Mouse (Mus musculus) neural tube, embryonic 11.5 days (tissue): ENCODE measurements around the gene Arhgap35. TPM values are rescaled to one million over a fixed set of nuclear protein-coding genes. Genes with fewer than 3 reads are reported as not detected.
A peak's percentile ranks its signal among the peaks of the same experiment; 100 is the strongest.

ENCODE experiments used
- ATAC-seq: fragments of 200-750 bp; cut with Nextera tagmentation; 2 replicates; pipeline ENCODE4 v1.8.0; 2017; ENCODE audit warnings: moderate number of reproducible peaks, mild to moderate bottlenecking, moderate TSS enrichment, moderate library complexity; ENCODE audit not compliant: insufficient read depth, low FRiP score, low TSS enrichment
- DNase-seq: peaks from one replicate; pipeline ENCODE4 v3.0.0-alpha.2; 2015; ENCODE audit warnings: low spot score
- H3K27ac ChIP-seq: fragments of 300-500 bp; sonication (generic); 2 replicates; pipeline ENCODE4 v1.5.1; 2014; ENCODE audit warnings: low read depth, mild to moderate bottlenecking, low read length
- H3K27me3 ChIP-seq: fragments of 300-500 bp; sonication (generic); 2 replicates; pipeline ENCODE4 v1.6.1; 2014; ENCODE audit warnings: mild to moderate bottlenecking, low read length, mixed read lengths; ENCODE audit not compliant: control insufficient read depth, insufficient read depth
- H3K36me3 ChIP-seq: fragments of 300-500 bp; sonication (generic); 2 replicates; pipeline ENCODE4 v1.6.1; 2014; ENCODE audit warnings: mild to moderate bottlenecking, low read length, moderate library complexity, mixed read lengths; ENCODE audit not compliant: control insufficient read depth, insufficient read depth
- H3K4me1 ChIP-seq: fragments of 300-500 bp; sonication (generic); 2 replicates; pipeline ENCODE4 v1.6.1; 2014; ENCODE audit warnings: low read length, mixed read lengths; ENCODE audit not compliant: control insufficient read depth, insufficient read depth
- H3K4me2 ChIP-seq: fragments of 300-500 bp; sonication (generic); 2 replicates; pipeline ENCODE4 v1.6.1; 2014; ENCODE audit warnings: low read depth, mild to moderate bottlenecking, moderate library complexity
- H3K4me3 ChIP-seq: fragments of 300-500 bp; sonication (generic); 2 replicates; pipeline ENCODE4 v1.5.1; 2014; ENCODE audit warnings: low read depth, low read length
- H3K9ac ChIP-seq: fragments of 300-500 bp; sonication (generic); 2 replicates; pipeline ENCODE4 v1.6.1; 2014; ENCODE audit warnings: mild to moderate bottlenecking, low read length
- H3K9me3 ChIP-seq: fragments of 300-500 bp; sonication (generic); 2 replicates; pipeline ENCODE4 v1.6.1; 2016; ENCODE audit warnings: low read length; ENCODE audit not compliant: control insufficient read depth
- WGBS: fragments of 180-500 bp; shearing (Covaris S2); extraction: QIAGEN DNeasy Blood & Tissue Kit; methylation state at CpG from one replicate; pipeline ENCODE4 v1.1.7; 2014; 5-methylcytosine and 5-hydroxymethylcytosine counted together
- polyA plus RNA-seq: library from polyadenylated mRNA; unstranded; fragments of >200 nt; fragmentation: Nextera tagmentation; extraction: Ambion mirVana; gene quantifications from 2 replicates; pipeline ENCODE4 v1.2.1, GENCODE M21; 2014

Arhgap35 gene
- polyA plus RNA-seq, 1 experiment from 2014 or later: 41.7 TPM

DNA sequence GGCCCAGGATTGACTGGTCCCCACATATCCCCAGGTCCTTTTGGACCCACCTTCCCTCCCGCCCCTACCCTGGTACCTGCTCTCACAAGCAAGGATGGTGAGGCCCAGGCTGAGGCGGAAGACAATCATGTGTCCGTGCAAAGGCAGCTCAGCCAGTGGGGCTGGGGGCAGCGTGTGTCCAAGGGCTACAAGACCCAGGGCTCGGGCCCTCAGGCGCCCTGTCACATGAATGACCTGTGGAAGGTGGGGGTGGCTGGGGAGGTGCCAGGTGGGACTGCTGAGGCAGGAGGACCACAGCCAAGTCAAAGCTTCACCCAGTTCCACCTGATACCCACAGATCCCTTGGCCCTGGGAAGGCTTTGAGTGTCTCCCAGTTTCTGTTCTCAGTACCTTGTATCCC lies 153.1 kb downstream of the Arhgap35 start:
- no peak overlapping the region for H3K27ac ChIP-seq
- no peaks in the 10 kb centered on the region for H3K9me3 ChIP-seq
- WGBS: 74% methylated on average over 6 of the region's 6 CpGs
- no peaks in the 10 kb centered on the region for H3K27me3 ChIP-seq
- DNase-seq (no peak), ATAC-seq (no peak)
- no peak overlapping the region for H3K4me3 ChIP-seq
- H3K4me1 ChIP-seq: no peaks in the 10 kb centered on the region
- H3K4me2 ChIP-seq: no peak overlapping the region
- H3K36me3 ChIP-seq: no peaks in the 10 kb centered on the region
- no peak overlapping the region for H3K9ac ChIP-seq

DNA sequence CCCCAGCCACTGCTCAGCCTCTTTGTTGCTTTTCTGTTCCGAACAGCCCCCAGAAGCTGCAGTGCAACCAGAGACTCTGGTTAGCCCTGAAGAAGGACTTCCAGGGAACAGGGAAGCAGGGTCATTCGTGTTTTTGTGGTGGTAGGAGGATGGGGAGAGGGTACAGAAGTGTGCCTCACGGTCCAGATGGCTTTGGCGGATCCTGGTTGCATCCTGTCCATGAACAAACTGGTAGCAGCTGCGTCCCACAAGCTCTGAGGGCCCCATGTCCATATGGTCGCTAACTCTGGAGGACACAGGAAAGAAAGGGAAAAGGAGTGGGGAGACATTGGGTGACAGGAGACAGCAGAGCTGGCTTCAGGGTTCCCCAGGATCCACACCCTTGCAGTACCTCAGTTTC lies 153.6 kb downstream of the Arhgap35 start:
- H3K36me3 ChIP-seq: no peaks in the 10 kb centered on the region
- no peak for DNase-seq
- no peaks in the 10 kb centered on the region for H3K9me3 ChIP-seq
- H3K4me3 ChIP-seq: no peak overlapping the region
- 59% methylated on average over 6 of the region's 6 CpGs for WGBS
- no peaks in the 10 kb centered on the region for H3K4me1 ChIP-seq
- no peak overlapping the region for H3K9ac ChIP-seq
- no peak overlapping the region for H3K4me2 ChIP-seq
- no peak for ATAC-seq
- H3K27ac ChIP-seq: no peak overlapping the region
- H3K27me3 ChIP-seq: no peaks in the 10 kb centered on the region

DNA sequence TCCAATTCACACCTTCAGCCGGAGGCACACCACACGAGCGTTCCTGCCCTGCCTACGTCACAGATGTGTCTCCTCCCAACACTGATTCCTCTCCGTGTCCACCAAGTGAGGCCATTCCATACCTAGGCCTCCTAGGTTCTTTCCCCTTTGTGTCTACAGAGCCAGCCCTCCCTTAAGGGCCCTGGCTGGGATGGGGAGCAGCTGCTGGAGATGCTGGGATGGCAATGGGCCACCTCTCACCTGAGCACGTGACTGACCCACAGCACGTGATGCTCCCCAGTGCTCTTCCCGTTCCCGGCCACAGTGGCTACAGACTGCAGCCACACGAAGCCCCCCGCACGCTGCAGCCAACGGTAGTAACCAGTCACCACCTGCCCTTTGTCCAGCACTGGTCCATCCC lies 154.2 kb downstream of the Arhgap35 start:
- Histone ChIP-seq H3K9ac (no peak overlapping the region), H3K27me3 (no peaks in the 10 kb centered on the region), H3K4me1 (no peaks in the 10 kb centered on the region), H3K4me3 (no peak overlapping the region), H3K4me2 (no peak overlapping the region), H3K9me3 (no peaks in the 10 kb centered on the region), H3K36me3 (no peaks in the 10 kb centered on the region; the same call in 1 of the 2 replicates), H3K27ac (no peak overlapping the region)
- no peak for DNase-seq
- 75% methylated on average over 13 of the region's 13 CpGs for WGBS
- no peak for ATAC-seq

DNA sequence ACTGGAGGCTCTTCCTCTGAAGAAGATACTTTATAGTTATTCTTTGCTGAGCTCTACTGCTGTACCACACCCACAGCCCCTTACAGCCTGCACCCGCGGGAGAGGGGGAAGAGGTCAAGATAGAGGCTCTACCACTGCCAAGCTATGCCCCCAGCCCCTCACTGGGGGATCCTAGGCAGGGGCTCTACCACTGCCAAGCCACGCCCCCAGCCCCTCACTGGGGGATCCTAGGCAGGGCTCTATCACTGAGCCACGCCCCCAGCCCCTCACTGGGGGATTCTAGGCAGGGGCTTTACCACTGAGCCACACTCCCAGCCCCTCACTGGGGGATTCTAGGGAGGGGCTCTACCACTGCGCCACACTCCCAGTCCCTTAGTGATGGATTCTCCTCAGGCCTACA lies 158.5 kb downstream of the Arhgap35 start:
- Histone ChIP-seq H3K9ac (no peak overlapping the region), H3K4me3 (no peak overlapping the region), H3K4me1 (no peaks in the 10 kb centered on the region), H3K27me3 (no peaks in the 10 kb centered on the region), H3K36me3 (peaks cover 2% of the 10 kb centered on the region; the same call in 1 of the 2 replicates), H3K27ac (no peak overlapping the region), H3K9me3 (no peaks in the 10 kb centered on the region), H3K4me2 (no peak overlapping the region)
- WGBS: 82% methylated on average over 5 of the region's 5 CpGs
- DNase-seq: no peak
- ATAC-seq: no peak

DNA sequence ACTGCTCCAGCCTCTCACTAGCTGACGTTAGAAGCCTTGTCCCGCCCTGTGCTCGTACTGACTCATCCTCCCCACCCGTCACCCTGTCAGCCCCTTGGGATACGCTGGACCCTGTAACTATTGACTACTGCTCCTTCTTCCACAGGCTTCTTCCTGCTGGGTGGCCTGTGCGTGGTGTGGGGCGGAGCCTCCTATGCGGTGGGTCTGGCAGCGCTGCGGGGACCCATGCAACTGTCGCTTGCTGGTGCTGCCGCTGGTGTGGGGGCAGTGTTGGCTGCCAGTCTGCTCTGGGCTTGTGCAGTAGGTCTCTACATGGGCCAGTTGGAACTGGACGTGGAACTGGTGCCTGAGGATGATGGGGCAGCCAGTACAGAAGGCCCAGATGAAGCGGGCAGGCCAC lies 159.8 kb downstream of the Arhgap35 start:
- no peak for DNase-seq
- Histone ChIP-seq H3K9ac (no peak overlapping the region), H3K4me2 (no peak overlapping the region), H3K4me1 (no peaks in the 10 kb centered on the region), H3K27me3 (no peaks in the 10 kb centered on the region), H3K36me3 (peaks cover 2% of the 10 kb centered on the region; the same call in 1 of the 2 replicates), H3K4me3 (no peak overlapping the region), H3K27ac (no peak overlapping the region), H3K9me3 (no peaks in the 10 kb centered on the region)
- 92% methylated on average over 14 of the region's 14 CpGs for WGBS
- ATAC-seq: no peak

DNA sequence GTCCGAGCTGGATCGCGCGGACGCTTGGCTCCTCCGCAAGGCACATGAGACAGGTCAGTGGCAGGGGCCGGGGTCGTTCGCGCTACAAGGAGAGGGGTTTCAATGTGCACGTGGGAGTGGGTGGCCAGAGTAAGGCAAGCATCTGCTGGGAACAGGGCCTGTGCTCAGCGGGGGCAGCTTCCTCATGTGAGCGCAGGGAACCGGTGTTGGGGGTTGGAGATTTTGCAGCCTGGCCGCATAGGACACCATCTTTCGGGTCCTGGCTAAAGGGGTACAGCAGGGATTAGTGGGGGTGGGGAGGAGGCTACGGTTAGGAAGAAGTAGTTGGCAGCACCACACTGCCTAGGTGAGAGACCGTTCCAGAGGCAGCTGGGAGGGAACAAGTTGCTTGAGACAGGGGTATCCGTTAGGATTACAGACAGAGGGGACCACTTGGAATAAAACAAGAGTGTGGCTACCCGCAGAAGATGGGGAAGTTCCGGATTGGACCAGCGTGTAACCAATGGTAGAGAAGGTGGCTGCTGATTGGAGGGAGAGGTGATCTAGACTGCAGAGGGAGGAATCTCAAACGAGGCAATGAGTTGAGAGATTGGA lies 161.6 kb downstream of the Arhgap35 start:
- DNase-seq (peak; percentile 75), ATAC-seq (peak; percentile 82)
- peak overlapping the region; percentile 94 for H3K4me2 ChIP-seq
- H3K36me3 ChIP-seq: peaks cover 2% of the 10 kb centered on the region; the same call in 1 of the 2 replicates
- peak overlapping the region; percentile 76 for H3K4me3 ChIP-seq
- H3K9ac ChIP-seq: peak overlapping the region; percentile 75
- no peaks in the 10 kb centered on the region for H3K4me1 ChIP-seq
- H3K9me3 ChIP-seq: no peaks in the 10 kb centered on the region
- H3K27ac ChIP-seq: 0 out of 2 replicates have a peak overlapping the region, but pooled peaks have one; percentile 27
- no peaks in the 10 kb centered on the region for H3K27me3 ChIP-seq
- 0% methylated on average over 23 of the region's 23 CpGs for WGBS

DNA sequence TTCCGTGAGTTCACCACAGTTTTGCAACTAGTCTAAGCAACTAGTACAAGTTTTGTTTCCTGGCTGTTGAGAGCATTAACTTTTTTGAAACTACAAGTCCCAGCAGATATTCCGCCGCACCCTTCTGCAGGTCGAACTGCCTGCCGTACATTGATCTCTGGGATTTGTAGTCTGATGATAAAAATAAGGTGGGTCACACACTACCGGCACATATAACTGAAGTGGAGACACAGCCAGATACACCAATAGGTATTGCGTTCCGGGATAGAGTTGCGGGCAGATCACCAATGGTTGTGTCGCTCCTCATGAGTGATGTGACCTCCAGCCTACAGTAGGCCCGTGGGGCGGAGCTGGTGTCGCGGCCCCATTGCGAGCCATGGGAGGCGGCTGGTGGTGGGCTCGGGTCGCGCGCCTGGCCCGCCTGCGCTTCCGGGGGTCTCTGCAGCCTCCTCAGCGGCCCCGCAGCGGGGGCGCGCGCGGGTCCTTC lies 162.2 kb downstream of the Arhgap35 start, which contains the start of gene Tmem160:
Tmem160 (plus strand) TSS at position 193 of the 487 bp plus-strand sequence.
- H3K9ac ChIP-seq: peak within 1 kb of the TSS; percentile 75
- ATAC-seq: peak; percentile 95
- H3K36me3 ChIP-seq: peaks cover 2% of the 10 kb centered on the region; the same call in 1 of the 2 replicates
- H3K27ac ChIP-seq: 0 out of 2 replicates have a peak within 1 kb of the TSS, but pooled peaks have one; percentile 27
- 1% methylated on average over 30 of the region's 30 CpGs for WGBS
- no peaks in the 10 kb centered on the region for H3K9me3 ChIP-seq
- no peaks in the 10 kb centered on the region for H3K4me1 ChIP-seq
- H3K4me2 ChIP-seq: peak within 1 kb of the TSS; percentile 94
- no peaks in the 10 kb centered on the region for H3K27me3 ChIP-seq
- peak; percentile 85 for DNase-seq
- peak within 1 kb of the TSS; percentile 76 for H3K4me3 ChIP-seq

DNA sequence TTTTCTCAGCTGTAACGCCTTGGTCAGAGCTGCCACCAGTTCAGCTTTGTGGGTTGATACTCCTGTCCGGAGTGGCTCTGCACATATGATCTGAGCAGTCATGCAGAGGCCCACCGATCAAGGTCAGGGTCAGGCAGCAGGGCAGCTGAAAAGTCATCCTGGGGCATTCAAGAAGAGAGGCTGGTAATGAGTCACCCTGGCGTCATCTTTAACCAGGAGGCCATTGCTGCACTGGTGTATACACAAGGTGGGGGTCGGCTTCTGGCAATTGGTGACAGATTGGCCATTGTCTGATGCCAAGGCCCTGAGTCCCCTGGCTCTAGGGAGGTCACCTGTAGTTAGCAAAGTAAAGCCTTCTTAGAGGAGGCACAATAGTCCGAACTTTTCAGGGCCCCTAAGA lies 163.1 kb downstream of the Arhgap35 start:
- Histone ChIP-seq H3K4me3 (no peak overlapping the region), H3K4me1 (no peaks in the 10 kb centered on the region), H3K4me2 (no peak overlapping the region), H3K36me3 (peaks cover 2% of the 10 kb centered on the region; the same call in 1 of the 2 replicates), H3K9me3 (no peaks in the 10 kb centered on the region), H3K9ac (no peak overlapping the region), H3K27ac (no peak overlapping the region), H3K27me3 (no peaks in the 10 kb centered on the region)
- ATAC-seq: no peak
- 87% methylated on average over 6 of the region's 6 CpGs for WGBS
- no peak for DNase-seq
